Mouse (Mus musculus): ENCODE measurements around the gene Fkbp4. TPM values are rescaled to one million over a fixed set of nuclear protein-coding genes. Genes with fewer than 3 reads are reported as not detected.

Fkbp4 gene
- polyA plus RNA-seq, 1 experiment from 2014 or later: 573 TPM

GRCm38 (mm10) chr6:128421036-128421435, 17.4 kb downstream of the Fkbp4 start:
- peaks cover 16% of the 10 kb centered on the region; the same call in 1 of the 2 replicates for H3K36me3 ChIP-seq
- no peak overlapping the region for H3K4me2 ChIP-seq
- H3K9ac ChIP-seq (replicated peaks): no peak overlapping the region
- ATAC-seq (ENCODE audit: insufficient number of reproducible peaks, insufficient read depth, low FRiP score, low TSS enrichment, low read depth): no peak
- 87% methylated on average over 2 of the region's 2 CpGs for WGBS
- no peak overlapping the region for H3K27ac ChIP-seq
- no peaks in the 10 kb centered on the region for H3K9me3 ChIP-seq
- peaks cover 4% of the 10 kb centered on the region for H3K4me1 ChIP-seq (replicated peaks)
- H3K4me3 ChIP-seq (replicated peaks): no peak overlapping the region
- H3K27me3 ChIP-seq: no peaks in the 10 kb centered on the region

DNA sequence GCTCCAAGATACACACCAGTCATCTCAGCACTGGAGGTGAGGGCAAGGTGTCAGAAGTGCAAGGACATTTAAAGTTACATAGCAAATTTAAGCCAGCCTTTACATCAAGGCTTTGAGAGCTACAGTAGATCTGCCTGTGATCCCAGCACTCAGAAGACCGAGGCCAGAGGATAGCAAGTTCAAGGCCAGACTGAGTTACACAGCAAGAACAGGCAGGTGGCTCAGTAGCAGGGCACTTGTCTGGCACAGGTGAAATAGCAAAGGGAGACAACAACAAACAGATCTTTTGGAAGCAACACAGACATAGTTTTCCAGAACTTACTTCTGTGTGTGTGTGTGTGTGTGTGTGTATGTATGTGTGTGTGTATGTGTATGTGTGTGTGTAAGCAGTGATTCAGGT, 20.4 kb downstream of the Fkbp4 start:
- Histone ChIP-seq H3K36me3 (peaks cover 36% of the 10 kb centered on the region), H3K9me3 (no peaks in the 10 kb centered on the region), H3K4me2 (no peak overlapping the region), H3K4me3 (replicated peaks) (no peak overlapping the region), H3K9ac (replicated peaks) (no peak overlapping the region), H3K4me1 (replicated peaks) (no peaks in the 10 kb centered on the region; the same call in 1 of the 2 replicates), H3K27ac (no peak overlapping the region), H3K27me3 (no peaks in the 10 kb centered on the region)
- no peak for ATAC-seq (ENCODE audit: insufficient number of reproducible peaks, insufficient read depth, low FRiP score, low TSS enrichment, low read depth)
- WGBS: 85% methylated on average over 1 of the region's 1 CpGs

DNA sequence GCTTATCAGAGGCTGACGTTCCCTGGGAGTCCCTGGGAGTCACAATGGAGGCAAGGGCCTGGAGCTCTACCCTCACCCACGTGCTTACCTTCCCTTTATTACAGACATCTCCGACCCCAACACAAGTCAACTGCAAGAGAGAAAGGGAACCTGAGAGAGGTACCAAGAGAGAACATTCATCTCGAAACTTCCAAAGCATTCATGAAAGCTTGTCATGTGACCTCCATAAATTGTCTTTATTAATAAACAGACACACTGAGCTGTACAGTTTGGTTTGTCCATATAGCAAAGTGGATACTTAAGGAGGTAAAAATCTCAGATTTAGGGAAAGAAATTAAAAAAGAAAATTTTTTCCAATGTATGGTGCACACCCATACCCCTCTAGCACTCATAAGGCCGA, 22.3 kb downstream of the Fkbp4 start:
- Histone ChIP-seq H3K4me2 (no peak overlapping the region), H3K36me3 (peaks cover 56% of the 10 kb centered on the region), H3K4me3 (replicated peaks) (no peak overlapping the region), H3K9me3 (no peaks in the 10 kb centered on the region), H3K27ac (no peak overlapping the region), H3K9ac (replicated peaks) (no peak overlapping the region), H3K27me3 (no peaks in the 10 kb centered on the region), H3K4me1 (replicated peaks) (no peaks in the 10 kb centered on the region; the same call in 1 of the 2 replicates)
- WGBS: 89% methylated on average over 5 of the region's 5 CpGs
- ATAC-seq (ENCODE audit: insufficient number of reproducible peaks, insufficient read depth, low FRiP score, low TSS enrichment, low read depth): no peak

GRCm38 (mm10) chr6:128411115-128411514, 27.4 kb downstream of the Fkbp4 start:
- Histone ChIP-seq H3K9ac (replicated peaks) (no peak overlapping the region), H3K27me3 (no peaks in the 10 kb centered on the region), H3K36me3 (peaks cover 91% of the 10 kb centered on the region), H3K27ac (no peak overlapping the region), H3K9me3 (no peaks in the 10 kb centered on the region), H3K4me3 (replicated peaks) (no peak overlapping the region), H3K4me1 (replicated peaks) (no peaks in the 10 kb centered on the region), H3K4me2 (no peak overlapping the region)
- 20% methylated on average over 3 of the region's 3 CpGs for WGBS
- no peak for ATAC-seq (ENCODE audit: insufficient number of reproducible peaks, insufficient read depth, low FRiP score, low TSS enrichment, low read depth)

GRCm38 (mm10) chr6:128410305-128410704, 28.2 kb downstream of the Fkbp4 start:
- no peaks in the 10 kb centered on the region for H3K27me3 ChIP-seq
- ATAC-seq (ENCODE audit: insufficient number of reproducible peaks, insufficient read depth, low FRiP score, low TSS enrichment, low read depth): 0 out of 2 replicates have a peak, but pooled peaks have one; percentile 7
- H3K4me3 ChIP-seq (replicated peaks): no peak overlapping the region
- H3K4me2 ChIP-seq: no peak overlapping the region
- H3K9me3 ChIP-seq: no peaks in the 10 kb centered on the region
- no peak overlapping the region for H3K9ac ChIP-seq (replicated peaks)
- WGBS: 97% methylated on average over 13 of the region's 13 CpGs
- no peaks in the 10 kb centered on the region for H3K4me1 ChIP-seq (replicated peaks)
- H3K27ac ChIP-seq: no peak overlapping the region
- peaks cover 90% of the 10 kb centered on the region for H3K36me3 ChIP-seq

- H3K9ac ChIP-seq (replicated peaks): no peak overlapping the region
- no peak overlapping the region for H3K4me3 ChIP-seq (replicated peaks)
- ATAC-seq (ENCODE audit: insufficient number of reproducible peaks, insufficient read depth, low FRiP score, low TSS enrichment, low read depth): no peak
- H3K4me1 ChIP-seq (replicated peaks): no peaks in the 10 kb centered on the region
- H3K9me3 ChIP-seq: no peaks in the 10 kb centered on the region
- H3K27ac ChIP-seq: no peak overlapping the region
- H3K27me3 ChIP-seq: no peaks in the 10 kb centered on the region
- no peak overlapping the region for H3K4me2 ChIP-seq
- peaks cover 84% of the 10 kb centered on the region for H3K36me3 ChIP-seq
- WGBS: 88% methylated on average over 7 of the region's 7 CpGs
These were observed 29.8 kb downstream of the Fkbp4 start for GRCm38 (mm10) chr6:128408544-128409125.

DNA sequence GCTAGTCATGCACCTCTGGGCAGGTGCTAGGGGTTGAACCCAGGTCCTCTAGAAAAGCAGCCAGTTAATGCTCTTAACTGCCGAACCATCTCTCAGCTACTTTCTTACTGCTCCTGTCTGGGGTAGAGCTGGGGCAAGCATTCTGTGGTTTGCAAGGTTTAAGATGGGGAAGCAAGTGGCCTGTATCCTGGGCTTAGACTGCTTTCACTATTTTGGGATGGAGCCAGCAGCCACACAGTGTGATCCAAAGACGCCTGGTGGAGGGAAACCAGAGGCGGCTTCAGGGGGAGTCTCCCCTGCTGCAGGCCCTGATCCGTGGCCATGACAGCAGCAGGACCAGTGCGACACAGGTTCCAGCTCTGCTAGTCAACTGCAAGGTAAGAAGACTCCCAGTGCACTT, 33.8 kb downstream of the Fkbp4 start:
- ATAC-seq (ENCODE audit: insufficient number of reproducible peaks, insufficient read depth, low FRiP score, low TSS enrichment, low read depth): no peak

GRCm38 (mm10) chr6:128399421-128400185, 38.9 kb downstream of the Fkbp4 start:
- Histone ChIP-seq H3K27me3 (no peaks in the 10 kb centered on the region), H3K36me3 (peaks cover under 1% of the 10 kb centered on the region; the same call in 1 of the 2 replicates), H3K4me1 (replicated peaks) (peaks cover 10% of the 10 kb centered on the region; the same call in 1 of the 2 replicates), H3K9me3 (no peaks in the 10 kb centered on the region), H3K4me3 (replicated peaks) (peak overlapping the region; percentile 22; the same call in 1 of the 2 replicates), H3K27ac (peak overlapping the region; percentile 57), H3K9ac (replicated peaks) (peak overlapping the region; percentile 48; the same call in 1 of the 2 replicates), H3K4me2 (peak overlapping the region; percentile 43)
- ATAC-seq (ENCODE audit: insufficient number of reproducible peaks, insufficient read depth, low FRiP score, low TSS enrichment, low read depth): peak; percentile 68; the same call in 1 of the 2 replicates
- WGBS: 48% methylated on average over 21 of the region's 21 CpGs

More for the DNA sequence above, 33.8 kb downstream of the Fkbp4 start:
- 59% methylated on average over 5 of the region's 5 CpGs for WGBS
- Histone ChIP-seq H3K27ac (no peak overlapping the region), H3K4me2 (no peak overlapping the region), H3K9ac (replicated peaks) (no peak overlapping the region), H3K4me1 (replicated peaks) (peaks cover 7% of the 10 kb centered on the region; the same call in 1 of the 2 replicates), H3K4me3 (replicated peaks) (no peak overlapping the region), H3K36me3 (peaks cover 46% of the 10 kb centered on the region), H3K9me3 (no peaks in the 10 kb centered on the region), H3K27me3 (no peaks in the 10 kb centered on the region)

DNA sequence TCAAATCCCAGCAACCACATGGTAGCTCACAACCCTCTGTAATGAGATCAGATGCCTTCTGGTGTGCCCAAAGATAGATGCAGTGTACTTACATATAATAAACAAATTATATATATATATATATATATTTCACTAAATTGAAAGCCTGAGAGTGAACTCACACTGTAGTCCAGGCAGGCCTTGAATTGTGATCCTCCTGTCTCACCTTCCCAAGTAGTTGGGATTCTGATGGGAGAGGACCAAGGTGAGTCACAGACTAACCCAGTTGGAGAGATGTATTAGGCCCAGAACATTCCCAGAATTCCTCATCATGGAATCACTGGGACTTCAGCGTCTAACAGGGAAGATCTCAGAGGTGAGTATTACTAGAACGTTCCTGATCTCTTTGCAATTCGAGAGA, 39.5 kb downstream of the Fkbp4 start, which contains the start of gene Nrip2:
Gene Nrip2, plus strand, starts transcription at position 301 of the 400 bp plus-strand sequence.
- H3K4me3 ChIP-seq (replicated peaks): peak within 1 kb of the TSS; percentile 22; the same call in 1 of the 2 replicates
- H3K9ac ChIP-seq (replicated peaks): peak within 1 kb of the TSS; percentile 48; the same call in 1 of the 2 replicates
- no peak for ATAC-seq (ENCODE audit: insufficient number of reproducible peaks, insufficient read depth, low FRiP score, low TSS enrichment, low read depth)
- H3K27me3 ChIP-seq: no peaks in the 10 kb centered on the region
- 74% methylated on average over 3 of the region's 3 CpGs for WGBS
- H3K4me2 ChIP-seq: peak within 1 kb of the TSS; percentile 43
- no peaks in the 10 kb centered on the region for H3K9me3 ChIP-seq
- peak within 1 kb of the TSS; percentile 57 for H3K27ac ChIP-seq
- peaks cover 10% of the 10 kb centered on the region; the same call in 1 of the 2 replicates for H3K4me1 ChIP-seq (replicated peaks)
- no peaks in the 10 kb centered on the region for H3K36me3 ChIP-seq

DNA sequence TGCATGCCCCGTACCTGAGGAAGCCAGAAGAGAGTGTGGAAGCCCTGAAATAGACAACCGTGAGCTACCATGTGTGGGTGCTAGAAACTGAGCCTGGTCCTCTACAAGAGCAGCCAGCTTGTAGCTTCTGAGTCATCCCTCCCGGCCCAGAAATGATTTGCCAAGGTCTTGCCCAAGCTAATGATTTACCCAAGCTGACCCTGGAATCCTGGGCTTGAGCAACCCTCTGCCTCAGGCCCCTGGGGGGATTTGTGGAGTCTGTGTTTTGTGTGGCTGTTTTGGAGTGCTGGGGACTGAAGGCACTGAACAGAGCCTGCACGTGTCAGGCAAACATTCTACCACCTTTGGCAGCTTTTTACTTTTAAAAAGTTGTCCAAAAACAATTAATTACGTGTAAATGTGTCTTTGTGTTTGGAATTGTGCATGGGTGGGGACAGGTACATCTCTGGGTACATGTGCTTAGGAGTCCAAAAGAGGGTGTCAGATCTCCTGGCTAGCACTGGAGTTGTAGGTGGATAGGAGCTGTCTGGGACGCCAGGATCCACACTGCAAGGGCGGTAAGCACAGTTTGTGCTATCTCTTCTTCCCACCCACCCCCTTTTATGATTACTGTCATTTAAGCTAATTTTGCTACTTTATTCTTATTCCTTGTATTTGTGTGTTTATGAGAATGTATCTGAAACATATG, 40.8 kb downstream of the Fkbp4 start:
- H3K4me1 ChIP-seq (replicated peaks): peaks cover 10% of the 10 kb centered on the region; the same call in 1 of the 2 replicates
- H3K9ac ChIP-seq (replicated peaks): no peak overlapping the region
- no peaks in the 10 kb centered on the region for H3K27me3 ChIP-seq
- H3K27ac ChIP-seq: no peak overlapping the region
- no peak for ATAC-seq (ENCODE audit: insufficient number of reproducible peaks, insufficient read depth, low FRiP score, low TSS enrichment, low read depth)
- H3K9me3 ChIP-seq: no peaks in the 10 kb centered on the region
- no peak overlapping the region for H3K4me2 ChIP-seq
- H3K36me3 ChIP-seq: no peaks in the 10 kb centered on the region
- WGBS: 80% methylated on average over 7 of the region's 7 CpGs
- no peak overlapping the region for H3K4me3 ChIP-seq (replicated peaks)

GRCm38 (mm10) chr6:128390683-128391082, 47.8 kb downstream of the Fkbp4 start:
- H3K9me3 ChIP-seq: no peaks in the 10 kb centered on the region
- 64% methylated on average over 1 of the region's 1 CpGs for WGBS
- H3K4me2 ChIP-seq: no peak overlapping the region
- no peak overlapping the region for H3K9ac ChIP-seq (replicated peaks)
- no peak overlapping the region for H3K27ac ChIP-seq
- no peak overlapping the region for H3K4me3 ChIP-seq (replicated peaks)
- no peaks in the 10 kb centered on the region for H3K36me3 ChIP-seq
- no peaks in the 10 kb centered on the region for H3K27me3 ChIP-seq
- no peaks in the 10 kb centered on the region for H3K4me1 ChIP-seq (replicated peaks)
- no peak for ATAC-seq (ENCODE audit: insufficient number of reproducible peaks, insufficient read depth, low FRiP score, low TSS enrichment, low read depth)

Measured in limb, embryonic 12.5 days (tissue).